Mouse (Mus musculus): ENCODE results near the gene Mad2l2. TPM values are rescaled to one million over a fixed set of nuclear protein-coding genes. Genes with fewer than 3 reads are reported as not detected.
"Not testable (repeated sequence)": the region's sequence is repeated elsewhere in the genome, so short reads cannot be mapped to it uniquely, and the experiment has no call there.

Mad2l2 gene
- polyA plus RNA-seq, 1 experiment from 2014 or later, result 106 TPM

DNA sequence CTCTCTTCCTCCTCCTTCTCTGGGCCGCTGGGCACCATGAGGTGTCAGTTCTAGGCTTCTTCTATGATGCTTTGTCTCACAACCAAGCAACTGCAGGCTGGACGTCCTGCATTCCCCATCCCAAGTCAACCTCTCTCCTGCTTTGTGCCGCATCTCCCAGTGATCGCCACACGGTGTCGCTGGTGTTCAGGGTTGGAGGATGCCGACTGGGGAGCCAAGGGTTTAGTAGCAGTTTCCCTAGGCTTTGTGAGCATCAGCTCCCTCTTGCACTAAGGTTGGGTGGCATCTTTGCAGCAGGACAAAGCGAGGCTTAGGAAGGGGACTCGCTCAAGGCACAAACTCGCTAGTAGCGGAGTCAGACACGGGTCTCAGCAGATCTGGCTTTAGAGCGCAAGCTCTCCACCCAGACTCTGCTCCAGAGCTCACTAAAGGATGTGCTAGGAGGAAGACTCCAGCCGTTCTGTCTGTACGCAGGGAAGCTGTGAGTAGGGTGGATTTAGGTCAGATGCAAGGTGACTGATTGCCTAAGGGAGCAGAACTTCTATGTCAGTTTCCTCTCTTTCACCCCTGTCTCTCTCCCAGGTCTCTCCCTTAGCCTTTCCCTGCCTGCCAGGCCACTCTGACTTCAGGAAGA, 15.3 kb upstream of the Mad2l2 start:
- H3K9me3 ChIP-seq, result peaks cover 3% of the 10 kb centered on the region; the same call in 1 of the 2 replicates
- peak; percentile 71 for ATAC-seq
- H3K27me3 ChIP-seq, result no peaks in the 10 kb centered on the region
- H3K4me2 ChIP-seq (replicated peaks), result peak overlapping the region; percentile 17
- H3K36me3 ChIP-seq, result peaks cover 51% of the 10 kb centered on the region
- peak overlapping the region; percentile 83 for H3K27ac ChIP-seq
- H3K4me1 ChIP-seq (replicated peaks), result peaks cover 11% of the 10 kb centered on the region
- 4% methylated on average over 15 of the region's 15 CpGs for WGBS
- H3K4me3 ChIP-seq (replicated peaks), result no peak overlapping the region
- H3K9ac ChIP-seq (replicated peaks), result peak overlapping the region; percentile 49

- no peaks in the 10 kb centered on the region for H3K27me3 ChIP-seq
- no peak overlapping the region for H3K4me3 ChIP-seq (replicated peaks)
- ATAC-seq, result peak; percentile 34
- H3K27ac ChIP-seq, result peak overlapping the region; percentile 83
- peaks cover 45% of the 10 kb centered on the region for H3K36me3 ChIP-seq
- H3K9ac ChIP-seq (replicated peaks), result peak overlapping the region; percentile 49
- peaks cover 12% of the 10 kb centered on the region for H3K4me1 ChIP-seq (replicated peaks)
- peaks cover 3% of the 10 kb centered on the region; the same call in 1 of the 2 replicates for H3K9me3 ChIP-seq
- WGBS, result 3% methylated on average over 15 of the region's 15 CpGs
- peak overlapping the region; percentile 17; the same call in 1 of the 2 replicates for H3K4me2 ChIP-seq (replicated peaks)
Observed at GRCm38 (mm10) chr4:148115467-148115866, 14.7 kb upstream of the Mad2l2 start.

DNA sequence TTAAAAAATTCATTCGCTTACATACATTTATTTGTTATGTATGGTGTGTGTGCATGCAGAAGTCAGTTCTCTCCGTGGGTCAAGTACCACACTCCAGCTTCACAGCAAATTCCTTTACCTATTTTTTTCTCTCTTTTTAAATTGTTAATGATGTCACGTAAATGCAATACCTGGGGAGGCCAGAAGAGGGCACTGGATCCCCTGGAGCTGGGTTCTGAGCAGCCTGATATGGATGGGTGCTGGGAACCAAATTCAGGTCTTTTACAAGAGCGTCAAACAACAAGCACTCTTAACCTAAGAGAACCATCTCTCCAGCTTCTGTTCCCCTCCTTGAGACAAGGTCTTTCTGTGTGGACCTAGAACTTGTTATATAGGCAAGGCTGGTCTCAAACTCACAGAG, 13.5 kb upstream of the Mad2l2 start:
- H3K27me3 ChIP-seq, result no peaks in the 10 kb centered on the region
- no peak overlapping the region for H3K27ac ChIP-seq
- H3K9ac ChIP-seq (replicated peaks), result no peak overlapping the region
- no peak for ATAC-seq
- H3K4me3 ChIP-seq (replicated peaks), result no peak overlapping the region
- peaks cover 3% of the 10 kb centered on the region; the same call in 1 of the 2 replicates for H3K9me3 ChIP-seq
- peaks cover 35% of the 10 kb centered on the region for H3K36me3 ChIP-seq
- H3K4me1 ChIP-seq (replicated peaks), result peaks cover 24% of the 10 kb centered on the region
- WGBS, result 80% methylated on average over 4 of the region's 4 CpGs
- no peak overlapping the region for H3K4me2 ChIP-seq (replicated peaks)

DNA sequence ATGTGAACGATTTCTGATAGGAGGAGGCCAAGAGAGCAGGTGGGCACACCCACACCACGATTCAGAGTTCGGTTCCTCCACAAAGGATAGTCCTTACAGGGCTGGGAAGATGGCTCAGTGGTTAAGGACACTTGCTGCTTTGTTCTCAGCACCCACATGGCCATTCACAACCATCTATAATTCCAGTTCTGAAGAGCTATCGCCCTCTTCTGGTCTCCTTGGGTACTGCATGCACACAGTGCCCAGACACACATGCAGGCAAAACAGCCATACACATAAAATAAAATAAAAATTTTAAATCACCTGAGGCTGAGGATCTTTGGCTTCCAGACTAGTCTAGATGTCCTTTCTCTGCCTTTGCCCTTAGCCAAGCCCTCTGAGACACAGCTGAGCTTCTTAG, 12.8 kb upstream of the Mad2l2 start:
- Histone ChIP-seq H3K4me1 (replicated peaks) (peaks cover 31% of the 10 kb centered on the region), H3K4me3 (replicated peaks) (no peak overlapping the region), H3K27me3 (no peaks in the 10 kb centered on the region), H3K27ac (no peak overlapping the region), H3K36me3 (peaks cover 29% of the 10 kb centered on the region), H3K9me3 (peaks cover 3% of the 10 kb centered on the region; the same call in 1 of the 2 replicates), H3K4me2 (replicated peaks) (no peak overlapping the region), H3K9ac (replicated peaks) (no peak overlapping the region)
- no peak for ATAC-seq
- WGBS, result 80% methylated on average over 4 of the region's 4 CpGs

- ATAC-seq; H3K27ac ChIP-seq; H3K9me3 ChIP-seq; H3K4me2 ChIP-seq (replicated peaks); H3K4me3 ChIP-seq (replicated peaks); H3K27me3 ChIP-seq; H3K9ac ChIP-seq (replicated peaks): not testable (repeated sequence)
- peaks cover 52% of the 10 kb centered on the region for H3K4me1 ChIP-seq (replicated peaks)
- 91% methylated on average over 9 of the region's 9 CpGs for WGBS
- peaks cover 14% of the 10 kb centered on the region for H3K36me3 ChIP-seq
Observed at GRCm38 (mm10) chr4:148119578-148119977, 10.6 kb upstream of the Mad2l2 start.

DNA sequence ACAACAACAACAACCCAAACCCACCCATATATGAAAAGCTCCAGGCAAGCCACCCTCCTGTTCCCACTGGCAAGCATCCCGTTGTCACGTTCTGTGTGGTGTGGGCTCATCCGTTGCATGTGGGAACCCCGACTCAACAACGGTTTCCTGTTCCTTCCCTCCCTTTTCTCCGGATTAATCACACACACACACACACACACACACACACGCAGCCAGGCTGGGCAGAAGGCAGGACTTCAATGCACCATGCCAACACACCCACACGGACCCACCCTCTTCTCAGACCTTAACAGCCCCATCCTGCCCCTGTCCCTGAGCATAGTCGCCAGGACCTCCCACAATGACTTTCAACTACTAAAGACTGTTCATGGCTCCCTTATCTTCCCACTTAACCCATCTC, 9.6 kb upstream of the Mad2l2 start:
- Histone ChIP-seq H3K4me1 (replicated peaks) (peaks cover 54% of the 10 kb centered on the region), H3K9ac (replicated peaks) (no peak overlapping the region), H3K4me3 (replicated peaks) (no peak overlapping the region), H3K9me3 (peaks cover 3% of the 10 kb centered on the region; the same call in 1 of the 2 replicates), H3K27ac (no peak overlapping the region), H3K27me3 (no peaks in the 10 kb centered on the region), H3K36me3 (peaks cover 13% of the 10 kb centered on the region), H3K4me2 (replicated peaks) (no peak overlapping the region)
- no peak for ATAC-seq
- WGBS, result 82% methylated on average over 9 of the region's 9 CpGs

DNA sequence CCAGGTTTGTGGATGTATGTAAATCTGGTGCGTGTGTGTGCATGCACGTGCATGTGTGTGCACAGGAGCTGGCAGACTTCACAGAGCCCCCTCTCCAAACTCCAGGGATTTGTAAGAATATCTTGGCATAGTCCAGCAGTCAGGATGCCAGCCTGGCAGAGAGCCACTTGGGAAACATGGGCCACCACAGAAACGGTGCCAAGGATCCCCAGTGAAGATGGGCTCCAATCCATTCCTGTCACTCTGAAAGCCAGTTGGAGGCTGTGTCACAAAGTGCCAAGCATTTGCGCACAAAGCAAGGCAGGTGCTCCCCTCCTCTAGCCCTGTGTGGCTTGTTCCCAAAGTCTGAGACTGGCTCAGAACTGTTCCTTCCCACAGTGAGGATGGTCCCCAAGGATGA, 8.8 kb upstream of the Mad2l2 start:
- peak; percentile 44 for ATAC-seq
- Histone ChIP-seq H3K36me3 (peaks cover 12% of the 10 kb centered on the region), H3K9ac (replicated peaks) (no peak overlapping the region), H3K4me2 (replicated peaks) (no peak overlapping the region), H3K9me3 (peaks cover 3% of the 10 kb centered on the region; the same call in 1 of the 2 replicates), H3K4me3 (replicated peaks) (no peak overlapping the region), H3K4me1 (replicated peaks) (peaks cover 56% of the 10 kb centered on the region), H3K27me3 (no peaks in the 10 kb centered on the region), H3K27ac (peak overlapping the region; percentile 68)
- WGBS, result 82% methylated on average over 4 of the region's 4 CpGs

DNA sequence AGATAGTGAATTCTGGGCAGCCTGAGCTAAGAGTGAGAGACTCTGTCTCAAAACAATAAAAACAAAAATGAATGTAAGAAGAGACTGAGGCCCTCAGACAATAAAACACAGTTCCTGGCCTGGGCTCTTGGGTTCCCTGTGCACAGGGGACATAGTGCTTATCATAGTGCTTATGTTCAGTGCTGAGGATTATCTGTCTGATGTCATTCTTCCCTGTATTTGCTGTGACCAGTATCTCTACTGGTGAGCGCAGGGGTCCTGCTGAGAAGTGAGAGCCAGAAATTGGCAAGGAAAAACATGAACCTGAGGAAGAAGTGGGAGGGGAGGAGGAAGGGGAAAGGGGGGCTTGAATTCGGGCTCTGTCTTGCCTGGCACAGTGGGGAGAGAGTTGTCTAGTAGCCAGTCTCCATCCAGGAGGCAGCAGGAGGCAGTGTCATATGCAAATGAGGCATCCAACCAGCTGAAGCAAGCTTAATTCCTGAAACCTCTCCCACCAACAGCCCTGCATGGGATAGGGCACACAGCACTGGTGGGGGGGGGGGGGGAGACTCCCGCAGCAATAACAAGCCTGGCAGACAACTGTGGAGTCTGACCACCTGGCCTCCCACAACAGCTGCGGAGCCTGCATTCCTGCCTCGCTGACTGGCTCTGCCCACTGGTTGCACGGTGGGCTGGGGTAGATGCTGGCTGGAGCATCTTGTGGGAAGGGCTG, 8.0 kb upstream of the Mad2l2 start:
- 9% methylated on average over 6 of the region's 6 CpGs for WGBS
- Histone ChIP-seq H3K9ac (replicated peaks) (peak overlapping the region; percentile 16; the same call in 1 of the 2 replicates), H3K4me1 (replicated peaks) (peaks cover 64% of the 10 kb centered on the region), H3K4me3 (replicated peaks) (no peak overlapping the region), H3K9me3 (no peaks in the 10 kb centered on the region), H3K4me2 (replicated peaks) (no peak overlapping the region), H3K27ac (peak overlapping the region; percentile 68), H3K27me3 (no peaks in the 10 kb centered on the region), H3K36me3 (peaks cover 9% of the 10 kb centered on the region)
- ATAC-seq, result peak; percentile 87

GRCm38 (mm10) chr4:148122694-148123066, 7.5 kb upstream of the Mad2l2 start:
- ATAC-seq, result no peak
- Histone ChIP-seq H3K4me1 (replicated peaks) (peaks cover 70% of the 10 kb centered on the region), H3K9ac (replicated peaks) (peak overlapping the region; percentile 16; the same call in 1 of the 2 replicates)

GRCm38 (mm10) chr4:148128241-148128640, 1.9 kb upstream of the Mad2l2 start:
- no peak for ATAC-seq
- WGBS, result 63% methylated on average over 1 of the region's 1 CpGs
- Histone ChIP-seq H3K4me3 (replicated peaks) (peak overlapping the region; percentile 78), H3K4me2 (replicated peaks) (peak overlapping the region; percentile 61), H3K27me3 (no peaks in the 10 kb centered on the region), H3K9me3 (no peaks in the 10 kb centered on the region; the same call in 1 of the 2 replicates), H3K27ac (peak overlapping the region; percentile 99; the same call in 1 of the 2 replicates), H3K4me1 (replicated peaks) (peaks cover 82% of the 10 kb centered on the region), H3K9ac (replicated peaks) (peak overlapping the region; percentile 98), H3K36me3 (peaks cover 11% of the 10 kb centered on the region)

More at GRCm38 (mm10) chr4:148122694-148123066, 7.5 kb upstream of the Mad2l2 start:
- Histone ChIP-seq H3K27me3 (no peaks in the 10 kb centered on the region), H3K4me3 (replicated peaks) (no peak overlapping the region), H3K4me2 (replicated peaks) (no peak overlapping the region), H3K9me3 (no peaks in the 10 kb centered on the region; the same call in 1 of the 2 replicates), H3K27ac (peak overlapping the region; percentile 68), H3K36me3 (peaks cover 10% of the 10 kb centered on the region)
- whole genome bisulfite sequencing, result 68% methylated on average over 3 of the region's 3 CpGs

- ATAC-seq, result no peak
- Histone ChIP-seq H3K4me3 (replicated peaks) (peak overlapping the region; percentile 78), H3K27me3 (no peaks in the 10 kb centered on the region), H3K36me3 (peaks cover 11% of the 10 kb centered on the region), H3K4me2 (replicated peaks) (peak overlapping the region; percentile 61), H3K9me3 (no peaks in the 10 kb centered on the region; the same call in 1 of the 2 replicates), H3K9ac (replicated peaks) (peak overlapping the region; percentile 98), H3K27ac (peak overlapping the region; percentile 99), H3K4me1 (replicated peaks) (peaks cover 78% of the 10 kb centered on the region)
- 79% methylated on average over 2 of the region's 2 CpGs for WGBS
Observed at GRCm38 (mm10) chr4:148128672-148129071, 1.5 kb upstream of the Mad2l2 start.
